Mouse (Mus musculus) thymus, adult 2 months (tissue): ENCODE measurements around the gene Pard6b.

Source experiments
- CTCF ChIP-seq: fragments of 200-500 bp; IDR thresholded peaks from 2 replicates; pipeline ENCODE4 v1.5.1; 2012; ENCODE audit warnings: mild to moderate bottlenecking, control low read depth, low read length, moderate library complexity, borderline replicate concordance; ENCODE audit not compliant: control insufficient read depth, poor library complexity, insufficient read depth; ENCODE audit errors: extremely low read depth
- POLR2A ChIP-seq: fragments of 200-500 bp; IDR thresholded peaks from 2 replicates; pipeline ENCODE4 v1.6.1; 2012; ENCODE audit warnings: mild to moderate bottlenecking, low read length, control low read depth, moderate library complexity; ENCODE audit not compliant: control insufficient read depth, poor library complexity, insufficient read depth; ENCODE audit errors: extremely low read depth

- TF ChIP-seq POLR2A (no peak), CTCF (no peak)
These were observed 8.2 kb upstream of the Pard6b start for GRCm38 (mm10) chr2:168072436-168073131.
